Mouse (Mus musculus): ENCODE measurements around the gene Rsph9. TPM values are rescaled to one million over a fixed set of nuclear protein-coding genes. Genes with fewer than 3 reads are reported as not detected.

Rsph9 gene
- total RNA-seq, 1 experiment from 2014 or later, result 2.1 TPM

- no peak for ATAC-seq (replicated peaks in 1 of 2; ENCODE audit: insufficient read depth in 1 of 2, low FRiP score in 2 of 2, low TSS enrichment in 1 of 2, low read depth in 1 of 2, poor library complexity in 2 of 2, severe bottlenecking in 2 of 2)
These were observed 26.2 kb downstream of the Rsph9 start for GRCm38 (mm10) chr17:46117623-46118422.

GRCm38 (mm10) chr17:46116881-46117280, 27.1 kb downstream of the Rsph9 start:
- no peak for ATAC-seq (replicated peaks in 1 of 2; ENCODE audit: insufficient read depth in 1 of 2, low FRiP score in 2 of 2, low TSS enrichment in 1 of 2, low read depth in 1 of 2, poor library complexity in 2 of 2, severe bottlenecking in 2 of 2)

DNA sequence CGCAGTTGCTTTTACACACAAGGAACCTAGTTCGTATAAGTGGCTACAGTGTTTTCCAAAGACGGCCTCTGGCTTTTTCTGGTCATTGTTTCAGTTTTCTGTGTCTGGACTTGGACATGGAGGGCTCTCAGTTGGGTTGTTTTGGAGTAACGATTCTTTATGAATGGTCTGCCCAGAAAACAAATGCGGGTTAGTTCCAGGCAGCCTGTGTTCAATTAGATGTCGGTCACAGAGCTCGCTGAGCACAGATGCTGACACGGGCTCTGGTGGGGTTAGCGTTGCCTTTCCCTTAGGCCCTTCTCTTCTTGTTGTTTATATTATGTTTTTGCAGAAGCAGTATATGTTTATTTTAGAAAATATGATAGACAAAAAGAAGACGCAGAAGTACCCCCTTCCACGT, 27.9 kb downstream of the Rsph9 start:
- ATAC-seq (replicated peaks in 1 of 2; ENCODE audit: insufficient read depth in 1 of 2, low FRiP score in 2 of 2, low TSS enrichment in 1 of 2, low read depth in 1 of 2, poor library complexity in 2 of 2, severe bottlenecking in 2 of 2), result no peak

- no peak for ATAC-seq (replicated peaks in 1 of 2; ENCODE audit: insufficient read depth in 1 of 2, low FRiP score in 2 of 2, low TSS enrichment in 1 of 2, low read depth in 1 of 2, poor library complexity in 2 of 2, severe bottlenecking in 2 of 2)
These were observed 28.5 kb downstream of the Rsph9 start for GRCm38 (mm10) chr17:46115489-46115888.

DNA sequence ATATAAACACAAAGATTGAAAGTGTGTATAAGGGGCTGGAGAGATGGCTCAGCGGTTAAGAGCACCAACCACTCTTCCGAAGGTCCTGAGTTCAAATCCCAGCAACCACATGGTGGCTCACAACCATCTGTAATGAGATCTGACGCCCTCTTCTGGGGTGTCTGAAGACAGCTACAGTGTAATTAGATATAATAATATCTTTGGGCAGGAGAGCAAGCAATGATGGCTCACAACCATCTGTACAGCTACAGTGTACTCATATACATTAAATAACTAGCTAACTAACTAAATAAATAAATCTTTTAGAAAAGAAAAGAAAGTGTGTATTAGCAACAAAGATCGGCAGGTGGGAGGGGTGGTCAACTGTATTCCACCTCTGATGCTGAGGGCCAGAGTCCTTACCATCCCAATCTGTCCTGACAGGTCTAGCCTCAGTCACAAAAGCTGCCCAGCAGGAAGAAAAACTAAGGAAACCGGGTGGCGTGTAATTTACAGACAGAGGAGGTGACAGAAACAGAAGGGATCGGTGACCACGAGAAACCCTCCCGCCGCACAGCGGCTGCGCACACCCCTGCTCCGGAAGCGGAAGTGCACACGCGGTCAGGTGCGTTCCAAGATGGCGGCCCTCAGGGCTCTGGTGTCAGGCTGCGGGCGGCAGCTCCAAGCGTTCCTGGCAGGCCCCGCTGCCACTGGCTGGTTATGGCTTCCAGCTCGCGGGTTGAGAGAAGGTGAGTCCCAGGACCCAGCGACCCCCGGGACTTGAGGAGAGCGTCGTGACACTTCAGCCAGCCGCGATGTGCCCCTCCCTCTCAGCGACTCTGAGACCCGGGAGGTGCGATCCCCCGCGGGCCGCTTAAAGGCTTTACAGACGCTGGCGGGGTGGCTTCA, 33.4 kb downstream of the Rsph9 start, which contains the start of gene Mrps18a:
Gene Mrps18a (plus strand): TSS at position 585 of the 888 bp plus-strand sequence.
- peak; percentile 95 to 99 for ATAC-seq (replicated peaks in 1 of 2; ENCODE audit: insufficient read depth in 1 of 2, low FRiP score in 2 of 2, low TSS enrichment in 1 of 2, low read depth in 1 of 2, poor library complexity in 2 of 2, severe bottlenecking in 2 of 2)

- no peak for ATAC-seq (replicated peaks in 1 of 2; ENCODE audit: insufficient read depth in 1 of 2, low FRiP score in 2 of 2, low TSS enrichment in 1 of 2, low read depth in 1 of 2, poor library complexity in 2 of 2, severe bottlenecking in 2 of 2)
These were observed 35.7 kb downstream of the Rsph9 start for GRCm38 (mm10) chr17:46108286-46108685.

DNA sequence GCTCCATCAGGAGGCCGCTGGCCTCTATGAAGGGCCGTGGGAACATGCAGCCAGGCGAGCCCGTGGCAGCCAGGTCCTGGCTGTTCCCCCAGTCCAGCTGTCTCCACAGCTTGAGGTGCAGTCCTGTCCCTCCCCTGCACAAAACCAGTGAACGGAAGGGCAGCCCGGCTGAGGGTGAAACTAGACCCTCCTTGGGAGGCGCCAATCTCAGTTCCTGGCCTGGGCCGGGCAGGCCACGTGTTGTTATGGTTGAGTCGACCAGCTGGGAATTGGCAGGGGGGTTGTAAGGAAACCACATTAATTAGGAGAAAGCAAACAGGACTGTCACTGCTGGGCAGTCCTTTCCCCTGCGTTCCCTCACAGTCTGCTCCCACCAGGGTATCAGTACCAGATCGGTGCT, 39.5 kb downstream of the Rsph9 start:
- ATAC-seq (replicated peaks in 1 of 2; ENCODE audit: insufficient read depth in 1 of 2, low FRiP score in 2 of 2, low TSS enrichment in 1 of 2, low read depth in 1 of 2, poor library complexity in 2 of 2, severe bottlenecking in 2 of 2), result peak; percentile 62 to 78; a peak in 3 of 4 replicates

DNA sequence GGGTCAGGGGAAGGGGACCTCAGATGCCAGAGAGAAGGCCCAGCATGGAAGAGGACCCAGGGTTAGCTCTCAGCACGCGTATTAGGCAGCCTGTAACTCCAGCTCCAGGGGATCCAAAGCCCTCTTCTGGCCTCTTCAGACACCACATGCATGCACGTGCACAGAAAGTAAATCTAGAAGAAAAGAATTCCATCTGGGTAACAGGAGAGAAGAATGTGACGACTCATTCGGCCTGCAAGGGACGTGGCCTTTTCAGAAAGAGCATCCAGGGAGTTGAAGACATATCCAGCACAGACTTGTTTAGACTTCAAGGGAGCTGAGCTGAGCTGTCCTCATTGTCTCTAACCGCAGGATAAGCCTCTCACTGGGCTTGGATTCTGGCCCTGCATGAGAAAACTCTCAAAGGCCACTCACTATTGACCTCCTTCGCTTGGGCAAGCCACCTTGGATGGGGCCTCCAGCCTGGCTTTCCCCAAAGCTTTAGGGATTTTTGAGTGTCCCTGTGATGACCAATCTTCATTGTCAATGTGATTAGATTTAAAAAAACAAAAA, 41.3 kb downstream of the Rsph9 start:
- no peak for ATAC-seq (replicated peaks in 1 of 2; ENCODE audit: insufficient read depth in 1 of 2, low FRiP score in 2 of 2, low TSS enrichment in 1 of 2, low read depth in 1 of 2, poor library complexity in 2 of 2, severe bottlenecking in 2 of 2)

GRCm38 (mm10) chr17:46101906-46102305, 42.1 kb downstream of the Rsph9 start:
- ATAC-seq (replicated peaks in 1 of 2; ENCODE audit: insufficient read depth in 1 of 2, low FRiP score in 2 of 2, low TSS enrichment in 1 of 2, low read depth in 1 of 2, poor library complexity in 2 of 2, severe bottlenecking in 2 of 2), result no peak

DNA sequence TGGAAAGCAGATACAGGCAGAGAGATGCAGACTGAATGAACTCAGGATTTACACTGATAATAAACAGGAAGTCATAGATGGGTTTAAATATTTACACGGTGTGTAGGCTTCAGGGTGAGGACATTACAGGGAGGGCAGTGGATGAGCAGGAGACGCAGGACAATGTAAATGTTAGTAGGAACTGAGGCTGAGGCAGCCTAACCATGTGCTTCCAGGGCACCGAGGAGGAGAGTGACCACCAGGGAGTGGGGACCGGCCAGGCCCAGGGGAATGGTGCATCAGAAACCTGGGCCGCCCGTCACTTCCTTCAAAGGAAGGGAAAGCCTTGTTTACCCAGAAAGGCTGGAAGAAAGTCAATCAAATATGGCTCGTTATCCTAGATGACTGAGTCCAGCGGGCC, 45.5 kb downstream of the Rsph9 start:
- no peak for ATAC-seq (replicated peaks in 1 of 2; ENCODE audit: insufficient read depth in 1 of 2, low FRiP score in 2 of 2, low TSS enrichment in 1 of 2, low read depth in 1 of 2, poor library complexity in 2 of 2, severe bottlenecking in 2 of 2)

DNA sequence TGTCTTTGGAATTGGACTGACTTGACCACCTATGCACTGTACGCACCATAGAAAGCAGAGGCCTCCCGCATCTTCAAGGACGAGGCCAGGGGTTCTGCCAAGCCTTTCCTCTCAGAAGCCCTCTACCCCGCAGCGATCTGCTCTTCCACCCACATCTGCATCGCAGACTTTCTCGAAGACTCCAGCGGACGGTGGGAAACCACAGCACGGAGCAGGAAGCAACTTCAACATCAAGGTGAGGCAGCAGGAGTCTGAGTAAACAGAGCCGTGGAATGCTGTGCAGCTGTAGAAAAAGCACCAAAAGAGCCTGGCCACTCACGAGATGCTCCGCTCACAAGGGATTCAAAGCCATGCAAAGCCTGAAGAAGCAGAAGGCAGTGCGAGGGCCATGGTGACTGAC, 52.1 kb downstream of the Rsph9 start:
- ATAC-seq (replicated peaks in 1 of 2; ENCODE audit: insufficient read depth in 1 of 2, low FRiP score in 2 of 2, low TSS enrichment in 1 of 2, low read depth in 1 of 2, poor library complexity in 2 of 2, severe bottlenecking in 2 of 2), result no peak

DNA sequence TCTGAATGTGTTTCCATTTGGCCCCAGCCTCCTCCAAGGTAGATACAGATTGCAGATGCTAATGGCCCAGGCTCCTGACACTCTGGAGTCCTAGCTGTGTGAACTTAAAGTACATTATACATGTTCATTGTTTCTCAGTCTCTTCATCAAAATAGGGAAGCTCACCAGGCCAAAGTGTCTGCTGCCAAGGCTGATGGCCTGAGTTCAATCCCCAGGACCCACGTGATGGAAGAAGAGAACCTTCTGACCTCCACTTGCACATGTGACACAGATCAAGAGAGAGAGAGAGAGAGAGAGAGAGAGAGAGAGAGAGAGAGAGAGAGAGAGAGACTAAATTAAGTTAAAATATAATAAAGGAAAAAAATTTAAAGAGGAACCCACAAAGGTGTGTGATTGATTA, 52.7 kb downstream of the Rsph9 start:
- ATAC-seq (replicated peaks in 1 of 2; ENCODE audit: insufficient read depth in 1 of 2, low FRiP score in 2 of 2, low TSS enrichment in 1 of 2, low read depth in 1 of 2, poor library complexity in 2 of 2, severe bottlenecking in 2 of 2), result no peak

GRCm38 (mm10) chr17:46086341-46086870, 57.6 kb downstream of the Rsph9 start:
- peak; percentile 33 to 74 for ATAC-seq (replicated peaks in 1 of 2; ENCODE audit: insufficient read depth in 1 of 2, low FRiP score in 2 of 2, low TSS enrichment in 1 of 2, low read depth in 1 of 2, poor library complexity in 2 of 2, severe bottlenecking in 2 of 2)

GRCm38 (mm10) chr17:46084091-46084501, 59.9 kb downstream of the Rsph9 start:
- peak; percentile 61 to 65 for ATAC-seq (replicated peaks in 1 of 2; ENCODE audit: insufficient read depth in 1 of 2, low FRiP score in 2 of 2, low TSS enrichment in 1 of 2, low read depth in 1 of 2, poor library complexity in 2 of 2, severe bottlenecking in 2 of 2)

DNA sequence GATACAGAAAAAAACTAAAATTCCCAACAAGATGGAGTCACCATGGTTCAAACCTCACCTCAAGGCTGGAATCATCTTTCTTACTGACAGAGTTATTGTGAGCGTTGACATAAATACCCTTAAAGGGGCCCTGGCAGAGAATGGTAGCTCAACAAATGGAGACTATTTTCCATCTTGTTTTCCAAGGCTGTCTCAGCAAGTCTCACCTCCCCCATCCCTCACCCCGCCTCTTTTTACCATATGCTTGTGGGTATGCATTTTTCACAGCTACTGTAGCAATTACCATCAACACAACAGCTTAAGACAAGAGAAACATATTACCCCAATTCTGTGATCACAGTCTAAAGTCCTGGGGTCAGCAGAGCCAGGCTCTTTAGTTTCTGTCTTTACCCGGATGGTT, 60.6 kb downstream of the Rsph9 start:
- ATAC-seq (replicated peaks in 1 of 2; ENCODE audit: insufficient read depth in 1 of 2, low FRiP score in 2 of 2, low TSS enrichment in 1 of 2, low read depth in 1 of 2, poor library complexity in 2 of 2, severe bottlenecking in 2 of 2), result no peak

DNA sequence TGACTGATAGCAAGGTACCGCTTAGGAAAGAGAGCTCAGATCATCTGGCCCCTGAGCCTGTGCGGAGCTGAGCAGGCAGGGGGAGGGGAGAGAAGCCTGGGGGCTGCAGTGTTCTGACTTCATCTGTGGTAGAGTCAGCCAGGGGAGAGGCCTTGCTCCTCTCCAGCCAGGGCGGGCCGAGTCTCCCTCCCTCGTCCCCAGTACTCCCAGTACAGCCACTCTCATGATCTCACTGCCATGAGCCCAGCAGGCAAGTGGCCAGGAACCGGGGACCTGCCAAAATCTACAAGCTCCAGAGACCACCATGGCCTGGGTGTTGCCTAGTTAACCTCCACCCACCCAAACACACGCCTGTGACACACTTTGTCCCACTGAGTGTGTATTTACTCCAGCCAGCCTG, 62.4 kb downstream of the Rsph9 start:
- no peak for ATAC-seq (replicated peaks in 1 of 2; ENCODE audit: insufficient read depth in 1 of 2, low FRiP score in 2 of 2, low TSS enrichment in 1 of 2, low read depth in 1 of 2, poor library complexity in 2 of 2, severe bottlenecking in 2 of 2)

- ATAC-seq (replicated peaks in 1 of 2; ENCODE audit: insufficient read depth in 1 of 2, low FRiP score in 2 of 2, low TSS enrichment in 1 of 2, low read depth in 1 of 2, poor library complexity in 2 of 2, severe bottlenecking in 2 of 2), result no peak
These were observed 63.0 kb downstream of the Rsph9 start for GRCm38 (mm10) chr17:46081042-46081441.

GRCm38 (mm10) chr17:46080388-46080787, 63.6 kb downstream of the Rsph9 start:
- no peak for ATAC-seq (replicated peaks in 1 of 2; ENCODE audit: insufficient read depth in 1 of 2, low FRiP score in 2 of 2, low TSS enrichment in 1 of 2, low read depth in 1 of 2, poor library complexity in 2 of 2, severe bottlenecking in 2 of 2)

Data from hematopoietic stem cell, adult 5-6 weeks (primary cell).